Mouse (Mus musculus): ENCODE results near the gene Phb2.
"Not testable (repeated sequence)": the region's sequence is repeated elsewhere in the genome, so short reads cannot be mapped to it uniquely, and the experiment has no call there.

The Phb2 gene

DNA sequence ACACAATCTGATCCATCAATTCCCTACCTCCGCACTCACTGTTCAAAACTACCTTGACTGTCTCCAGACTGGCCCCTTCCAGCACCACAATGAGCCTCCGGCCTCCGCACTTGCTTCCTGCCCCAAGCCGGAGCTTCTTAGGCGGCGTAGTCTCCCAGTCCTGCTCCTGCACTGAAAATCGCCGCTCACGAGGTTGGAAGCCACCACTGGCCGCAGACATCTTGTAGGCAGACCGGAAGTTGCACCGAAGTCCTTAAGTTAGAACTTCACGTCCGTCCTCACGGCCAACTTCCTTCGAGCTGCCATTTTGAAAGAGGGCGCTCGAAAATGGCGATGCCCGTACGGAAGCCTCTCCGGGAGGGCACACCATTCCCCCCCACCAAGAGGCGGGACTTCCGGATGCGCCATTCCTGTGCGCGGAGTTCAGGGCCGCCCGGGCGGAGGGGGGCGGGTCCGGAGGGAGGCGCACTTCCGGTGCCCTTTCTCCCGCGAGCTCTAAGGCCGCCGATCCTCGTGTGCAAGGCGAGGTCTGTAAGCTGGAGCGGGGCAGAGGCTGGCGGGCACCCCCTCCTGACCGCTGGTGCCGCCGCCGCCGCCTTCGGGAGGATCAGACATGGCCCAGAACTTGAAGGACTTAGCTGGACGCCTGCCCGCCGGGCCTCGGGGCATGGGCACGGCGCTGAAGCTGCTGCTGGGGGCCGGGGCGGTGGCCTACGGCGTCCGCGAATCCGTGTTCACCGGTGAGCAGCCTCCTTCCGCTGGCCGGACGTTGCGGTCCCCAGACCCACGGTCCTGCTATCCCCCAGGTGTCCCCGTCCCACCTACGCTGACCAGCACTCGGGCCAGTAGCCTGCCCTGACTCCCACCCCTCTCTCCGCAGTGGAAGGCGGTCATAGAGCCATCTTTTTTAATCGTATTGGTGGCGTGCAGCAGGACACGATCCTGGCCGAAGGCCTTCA, at the start of gene Phb2, which contains the start of gene Emg1:
Phb2 (plus strand) TSS at position 513 of the 959 bp plus-strand sequence.
Emg1 (minus strand) TSS at position 355 of the 959 bp plus-strand sequence.
- DNase-seq: peak; percentile 95 to 97

DNA sequence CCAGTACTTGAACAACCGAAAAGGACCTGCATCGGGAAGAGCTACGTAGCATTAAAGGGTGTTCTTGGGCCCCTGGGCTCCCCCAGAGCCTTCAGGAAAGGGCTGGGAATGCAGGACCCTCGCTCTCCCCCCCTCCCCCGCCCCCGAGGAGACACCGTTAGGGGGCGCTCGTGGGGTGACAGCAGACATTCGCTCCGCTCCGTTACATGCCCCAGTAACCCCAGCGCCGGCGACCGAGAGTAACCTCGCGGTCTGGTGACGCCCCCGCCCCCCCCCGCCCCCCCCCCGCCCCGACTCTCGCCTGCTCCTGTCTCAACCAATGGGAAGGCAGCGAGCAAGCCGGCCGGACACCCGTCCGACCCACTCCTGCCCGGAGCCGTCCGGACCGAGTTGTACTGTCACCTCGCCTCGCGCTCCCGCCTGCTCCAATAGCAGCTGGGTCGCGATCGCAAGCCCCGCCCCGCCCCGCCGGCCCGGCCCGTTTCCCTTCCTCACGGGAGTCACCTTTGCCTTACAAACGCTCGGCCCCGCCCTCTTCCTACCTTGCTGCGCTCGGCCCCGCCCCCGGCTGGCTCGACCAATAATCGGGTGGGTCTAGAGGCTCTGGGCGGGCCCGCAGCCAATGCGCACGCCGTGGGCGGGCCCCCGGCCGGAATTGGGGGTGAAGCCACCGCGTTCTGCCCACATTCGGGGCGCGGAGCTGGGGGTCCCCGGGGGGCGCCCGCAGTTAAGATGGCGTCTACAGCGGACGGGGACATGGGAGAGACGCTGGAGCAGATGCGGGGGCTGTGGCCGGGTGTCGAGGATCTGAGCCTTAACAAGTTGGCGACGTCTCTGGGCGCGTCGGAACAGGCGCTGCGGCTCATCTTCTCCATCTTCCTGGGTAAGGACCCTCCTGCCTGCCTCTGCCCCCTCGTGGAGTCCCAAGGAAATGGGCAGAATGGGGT, 49.4 kb upstream of the Phb2 start, which contains the start of gene Lpcat3:
Lpcat3 (plus strand) TSS at position 551 of the 947 bp plus-strand sequence.
- DNase-seq: peak; percentile 99 to 100

DNA sequence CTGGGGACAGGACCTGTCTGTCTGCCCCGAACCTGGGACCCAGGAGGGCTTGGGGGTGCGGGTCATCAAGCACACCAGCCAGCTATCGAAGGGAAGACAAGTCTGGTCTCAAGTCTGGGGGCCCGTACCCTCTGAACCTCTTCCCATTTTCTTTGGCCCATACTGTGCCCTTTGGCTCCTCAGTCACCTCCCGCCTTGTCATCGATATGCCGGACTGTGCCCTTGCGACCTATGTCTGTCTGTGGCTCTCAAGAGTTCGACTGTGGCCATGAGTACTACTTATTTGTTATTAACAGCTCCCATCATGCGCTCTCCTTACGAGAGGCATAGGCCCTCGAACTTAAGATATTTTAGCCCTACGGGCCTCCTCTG, 48.7 kb upstream of the Phb2 start:
- DNase-seq: no peak

DNA sequence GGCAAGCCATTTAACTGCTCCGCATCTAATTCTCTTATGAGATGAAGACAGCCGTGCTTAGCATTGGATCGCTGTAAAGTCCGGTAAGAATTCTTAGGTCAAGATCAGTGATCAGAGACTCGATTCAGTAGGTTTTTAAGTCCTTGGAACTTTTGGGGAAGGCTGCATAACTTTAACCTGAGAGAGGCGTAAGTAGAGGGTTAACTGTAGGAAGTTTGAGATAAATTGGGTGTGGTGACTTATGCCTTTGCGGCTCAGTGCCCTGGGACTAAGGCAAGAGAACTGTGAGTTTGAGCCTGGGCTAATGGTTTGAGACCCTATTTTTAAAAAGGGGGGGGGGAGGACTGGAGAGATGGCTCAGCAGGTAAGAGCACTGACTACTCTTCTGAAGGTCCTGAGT, 47.9 kb upstream of the Phb2 start:
- DNase-seq: no peak

DNA sequence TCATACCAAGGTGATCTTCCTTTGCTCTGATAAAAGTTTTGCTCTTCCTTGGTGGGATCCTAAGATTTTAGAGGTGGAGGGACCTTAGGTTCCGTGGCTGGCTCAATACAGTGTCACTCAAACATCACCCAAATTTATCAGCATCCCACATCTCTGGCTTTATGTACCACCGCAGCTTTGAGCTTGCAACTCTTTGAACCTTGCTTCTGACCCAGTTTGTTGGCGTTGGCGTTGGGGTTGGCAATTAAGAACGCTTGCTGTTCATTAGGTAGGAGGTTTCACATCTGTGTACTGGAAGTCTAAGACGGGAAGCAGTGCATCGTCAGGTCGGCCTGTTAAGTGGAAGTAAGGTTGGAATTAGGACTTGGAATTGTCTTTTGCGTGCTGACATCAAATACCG, 47.1 kb upstream of the Phb2 start:
- DNase-seq: no peak

DNA sequence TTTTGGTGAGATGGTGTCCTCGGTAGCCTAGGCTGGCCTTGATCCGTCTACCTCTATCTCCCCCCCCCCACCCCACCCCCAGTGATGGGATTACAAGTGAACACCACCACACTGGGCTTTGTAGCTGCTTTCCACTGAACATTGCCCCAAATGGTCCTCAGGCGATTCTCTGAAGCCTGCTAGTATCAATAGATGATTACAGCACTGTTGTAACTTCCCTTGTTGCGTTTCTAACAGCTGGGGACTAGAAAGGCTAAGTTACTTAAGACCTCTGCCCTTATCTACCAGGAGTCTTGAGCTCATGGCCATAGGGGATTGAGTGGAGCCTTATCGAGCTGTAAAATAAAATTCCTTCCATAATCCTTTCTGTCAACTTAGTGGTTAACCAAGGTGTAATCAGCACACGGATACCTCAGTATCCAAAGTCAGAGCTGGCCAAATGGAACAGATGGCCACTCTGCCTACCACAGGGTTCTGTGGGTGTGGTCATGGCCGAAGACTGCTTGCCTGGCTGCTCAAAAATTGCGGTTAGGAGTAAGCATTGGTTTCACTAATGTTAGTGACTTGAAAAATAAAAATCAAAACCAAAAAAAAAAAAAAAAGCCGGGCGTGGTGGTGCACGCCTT, 42.8 kb upstream of the Phb2 start:
- no peak for DNase-seq

DNA sequence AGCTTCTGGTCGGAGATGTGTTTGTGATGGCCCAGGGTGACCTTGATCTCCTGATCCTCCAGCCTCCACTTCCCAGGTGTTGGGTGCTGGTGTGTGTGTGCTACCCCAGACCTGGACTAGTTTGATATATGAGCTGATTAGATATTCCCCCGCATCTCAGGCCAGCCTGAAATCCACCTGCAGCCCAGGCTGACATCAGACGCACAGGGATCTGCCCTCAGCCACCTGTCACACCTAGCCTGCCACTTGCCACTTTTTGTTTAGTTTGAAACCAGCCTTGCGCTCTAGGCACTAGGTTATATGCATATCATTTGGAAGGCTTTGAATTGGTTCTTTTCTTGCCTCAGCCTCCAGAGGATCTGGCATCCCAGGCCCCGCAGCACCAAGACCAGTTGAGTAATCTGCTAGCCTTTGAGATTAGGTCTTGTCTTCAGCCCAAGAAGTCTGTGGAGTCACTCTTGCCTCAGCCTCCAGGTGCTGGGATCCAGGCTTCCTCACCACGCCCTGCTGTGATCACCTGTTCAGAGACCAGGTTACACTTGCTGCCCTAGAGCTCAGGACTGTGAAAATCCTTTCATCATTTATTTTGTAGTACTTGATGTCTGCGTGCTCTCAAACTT, 41.7 kb upstream of the Phb2 start:
- DNase-seq: no peak

DNA sequence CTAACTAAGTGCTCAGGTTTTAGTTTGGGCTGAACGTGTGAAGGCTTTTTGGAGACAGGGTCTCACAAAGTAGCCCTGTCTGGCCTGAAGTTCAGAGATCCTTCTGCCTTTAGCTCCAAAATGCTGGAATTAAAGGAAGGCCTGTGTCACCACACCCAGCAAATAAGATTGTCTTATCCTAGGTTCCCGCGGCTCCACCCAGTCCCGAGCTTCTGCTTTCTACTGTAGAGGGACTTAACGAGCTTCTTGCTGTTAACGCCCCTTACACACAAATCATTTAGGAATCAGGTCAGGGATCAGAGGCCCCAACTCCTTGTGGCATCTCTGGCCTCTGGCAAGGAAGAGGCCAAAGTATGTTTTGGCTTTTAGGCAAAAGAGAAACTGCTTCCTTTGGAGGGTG, 40.0 kb upstream of the Phb2 start:
- no peak for DNase-seq

DNA sequence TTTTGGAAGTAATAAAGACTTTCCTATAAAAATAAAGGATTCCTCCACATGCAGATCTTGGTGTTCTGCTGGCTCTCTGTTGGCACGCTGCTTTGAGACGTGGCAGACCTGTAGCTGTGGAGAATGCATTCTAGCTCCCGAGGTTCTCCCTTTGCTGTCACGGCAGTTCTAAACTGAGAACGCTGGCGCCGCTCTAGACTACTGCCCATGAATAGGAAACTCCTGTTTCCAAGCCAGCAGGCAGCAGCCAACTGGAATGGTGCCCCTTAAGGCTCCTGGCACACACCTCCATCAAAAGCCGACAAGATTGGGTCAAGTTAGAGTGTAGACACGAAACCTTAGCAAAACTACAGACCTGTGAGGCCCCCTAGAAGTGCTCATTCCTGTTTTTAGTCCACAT, 38.5 kb upstream of the Phb2 start:
- DNase-seq: no peak

DNA sequence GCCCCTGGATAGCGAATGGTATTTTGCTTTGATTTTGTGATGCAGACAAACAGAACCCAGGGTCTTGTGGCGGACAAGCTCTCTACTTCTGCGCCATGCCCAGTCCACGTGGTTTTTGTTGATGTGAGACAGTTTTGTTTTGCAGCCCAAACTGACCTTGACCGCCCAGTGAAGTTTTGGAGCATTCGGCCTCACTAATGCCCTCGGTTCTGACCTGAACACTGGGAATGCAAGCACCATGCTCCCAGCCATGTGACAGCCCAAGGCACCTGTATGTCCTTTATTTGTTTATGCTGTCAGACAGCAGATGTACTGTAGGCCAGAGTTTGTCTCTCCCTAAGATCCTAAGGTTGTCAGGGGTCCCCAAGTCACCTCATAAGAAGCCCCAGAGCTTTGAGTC, 37.5 kb upstream of the Phb2 start:
- DNase-seq: no peak

DNA sequence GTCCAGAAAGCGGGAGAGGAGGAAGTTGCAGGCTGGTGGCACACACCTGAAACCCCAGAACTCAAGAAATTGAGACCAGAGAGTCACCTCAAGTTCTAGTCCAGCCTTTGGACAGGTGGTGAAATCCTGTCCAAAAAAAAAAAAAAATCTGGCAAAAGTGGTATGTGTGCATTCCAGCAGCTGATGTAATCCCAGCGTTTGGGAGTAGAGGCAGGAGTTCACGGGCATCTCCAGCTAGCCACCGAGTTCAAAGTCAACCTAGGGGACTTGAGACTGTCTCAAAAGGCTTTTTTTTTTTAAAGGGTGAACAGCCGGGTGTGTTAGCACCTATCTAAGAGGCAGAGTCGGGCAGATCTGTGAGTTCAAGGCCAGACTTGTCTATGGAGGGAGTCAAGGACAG, 36.0 kb upstream of the Phb2 start:
- DNase-seq: no peak

DNA sequence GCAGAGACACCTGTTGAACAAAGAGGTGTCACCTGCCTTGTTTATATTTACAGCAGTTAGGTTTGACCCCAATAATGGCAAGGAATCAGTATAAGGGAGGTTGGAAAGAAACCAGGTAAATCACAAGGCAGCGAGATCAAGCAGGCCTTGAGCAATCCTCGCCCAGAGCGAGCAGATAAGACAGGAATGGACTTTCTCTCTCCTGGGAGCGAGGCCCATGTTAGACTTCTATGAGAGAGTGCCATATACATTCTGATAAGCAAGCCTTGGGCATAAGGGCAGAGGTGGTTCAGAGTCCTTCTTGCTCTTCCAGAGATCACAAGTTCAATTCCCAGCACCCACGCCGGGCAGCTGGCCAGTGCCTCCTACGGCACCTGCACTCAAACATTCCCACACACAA, 33.4 kb upstream of the Phb2 start:
- DNase-seq: no peak

DNA sequence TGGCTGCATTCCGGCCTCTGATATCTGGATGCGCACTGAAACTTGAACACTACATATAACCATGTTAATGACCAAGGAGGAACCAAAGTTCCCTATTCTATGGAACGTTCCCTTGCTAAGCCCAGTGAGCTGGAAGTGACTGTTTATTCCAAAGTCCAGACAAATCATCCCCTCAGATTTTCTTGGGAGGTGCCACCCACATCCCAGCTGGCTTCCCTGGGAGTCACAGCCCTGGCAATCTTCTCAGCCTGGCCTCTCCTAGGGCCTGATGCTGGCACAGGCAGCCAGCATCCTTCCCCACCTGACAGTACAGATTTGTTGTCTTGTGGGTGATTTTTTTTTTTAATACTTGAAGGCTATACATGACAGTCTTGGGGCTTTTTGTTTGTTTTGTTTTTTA, 32.6 kb upstream of the Phb2 start:
- DNase-seq: no peak

DNA sequence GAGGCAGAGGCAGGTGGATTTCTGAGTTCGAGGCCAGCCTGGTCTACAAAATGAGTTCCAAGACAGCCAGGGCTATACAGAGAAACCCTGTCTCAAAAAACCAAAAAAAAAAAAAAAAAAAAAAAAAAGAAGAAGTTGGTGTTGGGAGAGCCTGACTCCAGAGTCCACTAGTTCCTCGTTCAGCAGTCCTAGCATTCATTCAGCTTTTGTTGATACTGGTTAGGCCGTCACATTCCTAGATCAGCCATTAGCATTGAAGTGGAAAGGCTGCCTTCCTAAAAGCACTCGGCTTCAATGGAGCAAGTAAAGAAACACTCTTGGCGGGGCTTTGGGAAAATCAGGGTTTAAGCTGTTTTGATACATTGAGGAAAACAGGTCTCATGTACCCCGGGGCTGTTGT, 29.8 kb upstream of the Phb2 start:
- DNase-seq: not testable (repeated sequence)

DNA sequence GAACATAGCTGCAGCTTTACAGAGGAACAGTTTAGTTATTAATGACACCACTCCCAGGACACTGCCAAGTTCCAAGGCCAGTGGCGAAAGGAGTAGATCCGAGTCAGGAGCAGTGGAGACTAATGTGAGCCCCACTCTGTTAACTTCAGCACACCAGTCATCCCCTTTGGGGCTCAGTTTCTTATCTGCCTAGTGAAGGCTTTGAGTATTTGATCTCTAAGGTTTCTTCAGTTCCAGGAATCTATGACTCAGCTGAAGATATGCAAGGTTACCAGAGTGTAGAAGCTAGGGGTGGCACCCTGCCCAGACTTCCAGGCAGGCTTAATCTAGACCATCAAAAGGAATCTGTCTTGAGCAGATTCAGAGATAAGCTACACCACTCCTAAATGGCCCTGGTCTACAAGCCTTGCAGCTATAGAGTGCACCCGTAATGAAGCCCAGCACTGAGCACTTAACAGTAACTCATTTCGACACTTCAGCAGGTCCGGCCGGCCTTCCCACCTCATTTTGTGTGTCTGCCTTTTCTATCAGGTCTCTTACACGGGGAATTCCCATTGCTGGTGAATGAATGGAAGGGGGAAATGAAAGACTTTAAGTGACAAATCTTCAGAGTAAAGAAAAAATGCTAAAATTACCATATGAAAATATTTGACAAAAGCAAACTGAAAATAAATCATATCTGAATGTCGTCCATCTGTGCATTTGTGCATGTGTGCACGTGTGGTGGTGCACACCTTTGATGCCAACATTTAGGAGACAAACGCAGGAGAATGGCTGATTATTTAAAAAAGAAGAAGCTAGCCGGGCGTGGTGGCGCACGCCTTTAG, 28.3 kb upstream of the Phb2 start:
- no peak for DNase-seq

DNA sequence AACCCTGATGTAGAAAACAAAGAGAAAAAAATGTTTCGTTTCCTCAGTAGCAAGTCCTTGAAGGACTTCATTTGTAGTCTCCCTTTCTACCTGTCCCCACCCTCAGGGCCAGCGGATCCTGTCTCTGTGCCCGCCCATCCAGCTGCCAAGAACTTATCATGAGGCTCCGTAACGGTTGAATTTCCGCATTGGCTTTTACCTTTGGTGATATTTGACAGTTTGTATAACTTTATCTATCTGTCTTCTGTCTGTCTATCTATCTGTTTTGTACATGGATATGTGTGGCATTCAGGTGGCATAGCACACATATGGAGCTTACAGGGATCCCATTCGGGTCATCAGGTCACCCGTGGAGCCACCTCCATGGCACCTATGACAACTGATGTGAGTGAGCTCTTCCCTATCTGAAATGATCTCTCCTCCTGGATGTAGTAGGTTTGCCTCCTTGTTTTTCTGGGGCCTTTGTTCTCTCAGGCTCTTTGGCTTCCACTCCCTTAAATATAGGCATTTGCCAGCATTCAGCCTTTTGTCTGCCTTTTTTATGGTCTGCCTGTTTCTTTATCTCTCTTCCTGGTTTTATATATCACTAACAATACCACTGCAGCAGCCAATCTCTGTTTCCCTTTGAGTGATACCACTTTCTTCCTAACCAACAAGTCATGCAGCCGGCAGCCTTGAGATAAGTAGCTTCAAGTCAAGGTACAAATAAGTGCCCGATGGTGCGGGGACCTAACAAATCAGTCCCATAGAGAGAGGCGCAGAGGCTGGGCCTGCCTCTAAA, 26.3 kb upstream of the Phb2 start:
- no peak for DNase-seq

DNA sequence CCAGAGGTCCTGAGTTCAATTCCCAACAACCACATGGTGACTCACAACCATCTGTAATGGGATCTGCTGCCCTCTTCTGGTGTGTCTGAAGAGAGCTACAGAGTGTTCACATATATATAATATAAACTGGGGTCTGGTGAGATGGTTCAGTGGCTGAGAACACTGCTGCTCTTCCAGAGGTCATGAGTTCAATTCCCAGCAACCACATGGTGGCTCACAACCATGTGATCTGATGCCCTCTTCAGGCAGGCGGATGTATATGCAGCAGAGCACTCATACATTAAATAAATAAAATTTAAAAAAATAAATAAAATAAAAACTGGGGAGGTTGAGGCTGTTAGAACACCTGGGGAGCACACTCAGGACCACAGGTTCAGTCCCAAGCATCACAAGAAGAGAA, 25.5 kb upstream of the Phb2 start:
- not testable (repeated sequence) for DNase-seq

DNA sequence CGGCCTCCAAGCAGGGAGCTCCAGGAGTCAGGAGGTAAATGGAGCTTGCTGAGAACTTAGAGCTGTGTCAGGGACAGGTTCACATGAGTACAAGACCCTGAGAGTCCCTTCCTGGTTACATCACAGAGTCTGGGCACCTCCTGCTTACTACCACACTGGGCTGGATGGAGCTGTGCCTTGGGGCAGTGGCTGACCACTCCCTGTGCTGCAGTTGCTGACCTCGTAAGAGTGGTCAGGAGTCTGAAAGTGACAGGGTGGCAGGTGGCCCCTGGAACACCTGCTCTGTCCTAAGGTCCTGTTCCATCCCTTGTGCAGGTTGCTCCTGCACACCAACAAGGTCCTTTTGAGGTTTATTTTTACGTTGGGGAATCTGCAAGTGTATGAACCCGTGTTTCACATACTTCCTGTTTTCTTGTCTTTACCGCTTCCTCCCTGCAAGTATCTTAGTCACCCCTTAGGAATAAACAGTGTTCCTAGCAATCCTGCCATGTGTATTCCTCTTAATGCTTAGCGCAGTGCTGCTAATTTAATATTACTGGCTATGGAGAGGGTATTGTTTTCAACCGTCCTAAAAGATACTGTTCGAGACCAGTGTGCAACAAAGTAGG, 23.9 kb upstream of the Phb2 start:
- DNase-seq: no peak

DNA sequence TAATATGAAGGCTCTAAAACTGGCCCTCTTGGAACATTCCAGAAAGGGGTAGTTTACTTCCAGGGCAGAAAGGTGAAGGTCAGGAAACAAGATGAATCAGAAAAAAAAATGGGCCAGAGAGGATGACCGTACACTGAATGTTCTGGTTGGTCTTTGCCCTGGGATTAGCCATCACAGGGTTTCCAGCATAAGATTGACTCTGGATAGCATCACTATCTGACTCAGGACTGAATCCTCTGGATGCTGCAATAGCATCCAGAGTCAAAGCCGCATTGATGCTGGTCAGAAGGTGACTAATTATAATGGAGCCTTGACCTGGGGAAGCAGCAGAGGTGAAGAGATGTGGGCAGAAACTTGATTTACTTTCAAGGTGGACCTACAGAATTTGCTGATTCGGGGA, 23.1 kb upstream of the Phb2 start:
- DNase-seq: no peak

DNA sequence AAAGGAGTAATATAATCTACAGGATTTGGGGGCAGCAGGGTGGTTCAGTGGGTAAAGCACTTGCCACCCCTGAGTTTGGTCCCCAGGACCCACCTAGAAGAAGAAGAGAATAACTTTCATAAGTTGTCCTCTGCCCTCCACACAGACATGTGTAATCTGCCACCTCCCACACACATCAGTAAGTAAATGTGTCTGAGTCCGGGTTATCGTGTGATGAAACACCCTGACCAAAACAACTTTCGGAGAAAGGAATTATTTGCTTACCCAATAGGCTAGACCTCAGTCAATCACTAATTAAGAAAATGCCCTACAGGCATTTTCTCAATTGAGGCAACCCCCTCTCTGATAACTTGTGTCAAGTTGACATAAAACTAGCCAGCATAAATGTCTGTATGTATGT, 21.6 kb upstream of the Phb2 start:
- no peak for DNase-seq

All from spleen, adult 18-20 months (tissue).